Mouse (Mus musculus) hindbrain, postnatal 0 days (tissue): ENCODE measurements around the gene Hnrnpul1. TPM values are rescaled to one million over a fixed set of nuclear protein-coding genes. Genes with fewer than 3 reads are reported as not detected.

ENCODE experiments used
- ATAC-seq: fragments of 200-750 bp; cut with Nextera tagmentation; 2 replicates; pipeline ENCODE4 v1.8.0; 2017; ENCODE audit warnings: mild to moderate bottlenecking, moderate TSS enrichment, moderate library complexity
- DNase-seq: peaks from one replicate; pipeline ENCODE4 v3.0.0-alpha.2; 2015; ENCODE audit warnings: low spot score
- H3K27ac ChIP-seq: fragments of 300-500 bp; sonication (generic); 2 replicates; pipeline ENCODE4 v1.5.1; 2014; ENCODE audit warnings: mild to moderate bottlenecking
- H3K27me3 ChIP-seq: fragments of 300-500 bp; sonication (generic); 2 replicates; pipeline ENCODE4 v1.6.1; 2014; ENCODE audit warnings: low read length, mixed read lengths; ENCODE audit not compliant: insufficient read depth
- H3K36me3 ChIP-seq: fragments of 300-500 bp; sonication (generic); 2 replicates; pipeline ENCODE4 v1.6.1; 2014; ENCODE audit warnings: low read length, mixed read lengths; ENCODE audit not compliant: insufficient read depth
- H3K4me1 ChIP-seq: fragments of 300-500 bp; sonication (generic); 2 replicates; pipeline ENCODE4 v1.6.1; 2014; ENCODE audit warnings: antibody characterized with exemption, low read length, mixed read lengths; ENCODE audit not compliant: insufficient read depth
- H3K4me2 ChIP-seq: fragments of 300-500 bp; sonication (generic); 2 replicates; pipeline ENCODE4 v1.6.1; 2014; ENCODE audit warnings: low read depth, mild to moderate bottlenecking, low read length, moderate library complexity, mixed read lengths
- H3K4me3 ChIP-seq: fragments of 300-500 bp; sonication (generic); 2 replicates; pipeline ENCODE4 v1.5.1; 2014; ENCODE audit warnings: low read length
- H3K9ac ChIP-seq: fragments of 300-500 bp; sonication (generic); replicated peaks from 2 replicates; pipeline ENCODE4 v1.6.1; 2014; ENCODE audit warnings: mild to moderate bottlenecking, low read length, moderate library complexity, mixed read lengths
- H3K9me3 ChIP-seq: fragments of 300-500 bp; sonication (generic); 2 replicates; pipeline ENCODE4 v1.6.1; 2016; ENCODE audit warnings: low read length, mixed read lengths
- CTCF ChIP-seq: IDR thresholded peaks from 2 replicates; pipeline ENCODE4 v1.5.1; 2016; ENCODE audit warnings: antibody characterized with exemption, control low read depth, low read depth
- WGBS: fragments of 180-500 bp; shearing (Covaris S2); extraction: QIAGEN DNeasy Blood & Tissue Kit; methylation state at CpG from one replicate; pipeline ENCODE4 v1.1.7; 2014; 5-methylcytosine and 5-hydroxymethylcytosine counted together
- polyA plus RNA-seq: library from polyadenylated mRNA; unstranded; fragments of >200 nt; fragmentation: Nextera tagmentation; extraction: Ambion mirVana; gene quantifications from 2 replicates; pipeline ENCODE4 v1.2.1, GENCODE M21; 2015
- total RNA-seq: library from RNA; depleted of rRNA; stranded (reverse); fragments of >200 nt; gene quantifications from 2 replicates; pipeline ENCODE4 v1.2.3, GENCODE M21; 2014

Gene Hnrnpul1
- total and polyA plus RNA-seq, 2 experiments from 2014 or later, result 44.6 to 116 TPM

DNA sequence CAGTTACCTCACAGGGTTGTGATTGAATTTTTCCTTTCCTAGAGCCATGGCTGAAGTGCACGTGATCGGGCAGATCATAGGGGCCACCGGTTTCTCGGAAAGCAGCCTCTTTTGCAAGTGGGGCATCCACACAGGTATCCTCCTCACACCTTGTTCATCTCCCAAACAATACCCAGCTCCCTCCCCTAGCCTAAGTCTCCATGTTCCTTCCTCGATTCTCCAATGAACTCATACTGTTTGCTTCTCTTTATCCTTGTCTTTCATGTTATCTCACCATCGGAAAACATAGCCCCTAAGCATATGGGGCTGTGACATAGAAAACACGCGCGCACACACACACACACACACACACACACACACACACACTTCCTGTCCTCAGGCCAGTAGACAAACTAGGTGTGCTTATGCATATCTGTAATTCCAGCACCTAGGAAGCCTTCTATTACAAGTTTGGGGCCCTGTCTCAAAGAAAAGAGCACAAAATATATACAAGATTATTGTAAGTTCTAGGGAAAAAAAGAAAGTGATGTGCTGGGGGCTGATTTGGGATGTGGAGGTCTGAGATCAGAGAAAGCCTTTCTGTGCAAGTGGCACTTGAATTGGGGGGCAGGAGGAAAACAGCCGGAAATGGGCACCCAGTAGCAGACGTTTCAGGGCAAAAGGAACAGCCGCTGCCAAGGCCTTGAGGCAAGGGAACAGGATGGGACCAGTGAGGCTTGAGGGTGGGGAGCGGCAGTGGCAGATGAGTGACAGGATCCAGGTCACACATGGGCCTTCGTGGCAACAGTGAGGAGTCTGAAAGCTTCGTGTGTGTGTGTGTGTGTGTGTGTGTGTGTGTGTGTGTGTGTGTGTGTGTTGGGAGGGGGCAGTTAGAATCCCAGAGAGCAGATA is 73.0 kb downstream of the Hnrnpul1 start:
- WGBS, result 54% methylated on average over 15 of the region's 15 CpGs
- ATAC-seq, result no peak

DNA sequence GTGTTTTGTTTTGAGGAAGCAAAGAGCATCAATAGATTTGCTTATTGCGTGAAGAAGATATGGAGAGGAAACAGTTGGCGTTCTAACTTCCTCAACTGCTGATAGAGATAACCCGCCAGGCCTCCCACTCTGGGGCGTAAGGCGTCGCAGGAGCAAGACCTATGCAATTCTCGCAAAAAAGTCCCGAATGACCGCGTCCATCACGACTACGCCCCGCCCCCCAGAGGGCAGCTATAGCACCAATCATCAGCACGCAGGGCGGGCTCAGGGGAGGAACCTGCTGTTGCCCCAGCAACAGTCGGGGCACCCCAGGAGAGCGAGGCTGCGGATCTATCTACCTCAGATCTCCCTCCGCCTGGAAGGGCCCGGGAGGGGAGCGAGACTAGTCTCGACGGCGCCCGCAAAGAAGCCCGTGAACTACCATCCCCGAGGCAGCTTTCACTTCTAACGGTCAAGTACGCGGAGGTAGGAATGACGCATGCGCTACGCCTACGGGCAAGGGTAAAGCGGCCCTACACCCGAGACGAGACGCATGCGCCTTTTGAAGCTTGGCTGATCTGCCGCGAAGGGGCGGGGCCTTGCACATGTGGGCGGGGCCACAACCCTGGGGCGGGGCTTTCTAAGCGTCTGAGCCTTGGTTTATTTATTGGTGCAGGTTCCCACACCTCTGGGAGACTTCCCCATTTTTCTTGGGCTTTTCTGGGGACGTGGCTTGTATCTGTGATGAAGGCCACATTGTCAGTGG is 73.9 kb downstream of the Hnrnpul1 start, which contains the start of gene B9d2:
B9d2 (plus strand) TSS at position 267 of the 745 bp plus-strand sequence.
- under 1% methylated on average over 46 of the region's 46 CpGs for WGBS
- ATAC-seq, result peak; percentile 96

More for the DNA sequence above, 73.0 kb downstream of the Hnrnpul1 start:
- no peaks in the 10 kb centered on the region for H3K36me3 ChIP-seq
- H3K9me3 ChIP-seq, result no peaks in the 10 kb centered on the region
- H3K9ac ChIP-seq, result peak overlapping the region; percentile 68
- peak overlapping the region; percentile 57 for H3K4me3 ChIP-seq
- peaks cover 11% of the 10 kb centered on the region for H3K27me3 ChIP-seq
- H3K27ac ChIP-seq, result peak overlapping the region; percentile 94
- no peak for TF ChIP-seq CTCF
- peak overlapping the region; percentile 64 for H3K4me2 ChIP-seq
- DNase-seq, result no peak
- H3K4me1 ChIP-seq, result no peaks in the 10 kb centered on the region

DNA sequence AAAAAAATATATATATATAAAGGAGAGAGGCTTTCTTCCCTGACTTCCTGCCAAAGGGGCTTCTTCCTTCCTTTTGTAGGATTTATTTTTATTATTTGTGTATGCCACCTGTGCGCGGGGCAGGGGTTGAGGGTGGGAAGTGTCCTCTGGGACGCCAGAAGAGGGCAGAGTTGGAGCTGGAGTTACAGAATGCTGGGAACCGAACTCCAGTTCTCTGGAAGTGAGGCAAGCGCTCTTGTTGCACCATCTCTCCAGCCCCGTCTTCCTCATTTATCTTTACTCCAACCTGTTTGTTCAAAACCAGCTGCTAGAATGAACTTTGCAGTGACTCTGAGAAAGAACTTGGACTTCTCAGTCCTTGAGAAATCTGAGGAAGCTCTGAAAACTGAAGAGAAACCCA is 74.6 kb downstream of the Hnrnpul1 start:
- 0 out of 2 replicates have a peak, but pooled peaks have one; percentile 17 for TF ChIP-seq CTCF
- Histone ChIP-seq H3K4me1 (no peaks in the 10 kb centered on the region), H3K9me3 (no peaks in the 10 kb centered on the region), H3K9ac (peak overlapping the region; percentile 68; the same call in 1 of the 2 replicates), H3K27me3 (no peaks in the 10 kb centered on the region), H3K4me3 (peak overlapping the region; percentile 57), H3K4me2 (peak overlapping the region; percentile 64), H3K27ac (peak overlapping the region; percentile 94; the same call in 1 of the 2 replicates), H3K36me3 (no peaks in the 10 kb centered on the region)
- WGBS, result 5% methylated on average over 6 of the region's 6 CpGs
- DNase-seq (peak; percentile 9), ATAC-seq (no peak)

More for the DNA sequence above, 73.9 kb downstream of the Hnrnpul1 start, which contains the start of gene B9d2:
- Histone ChIP-seq H3K4me1 (no peaks in the 10 kb centered on the region), H3K4me3 (peak within 1 kb of the TSS; percentile 57), H3K4me2 (peak within 1 kb of the TSS; percentile 64), H3K27ac (peak within 1 kb of the TSS; percentile 94), H3K27me3 (peaks cover 2% of the 10 kb centered on the region; the same call in 1 of the 2 replicates), H3K9me3 (no peaks in the 10 kb centered on the region), H3K36me3 (no peaks in the 10 kb centered on the region), H3K9ac (peak within 1 kb of the TSS; percentile 68)
- TF ChIP-seq CTCF, result no peak; the same call in 1 of the 2 replicates
- peak; percentile 97 for DNase-seq

DNA sequence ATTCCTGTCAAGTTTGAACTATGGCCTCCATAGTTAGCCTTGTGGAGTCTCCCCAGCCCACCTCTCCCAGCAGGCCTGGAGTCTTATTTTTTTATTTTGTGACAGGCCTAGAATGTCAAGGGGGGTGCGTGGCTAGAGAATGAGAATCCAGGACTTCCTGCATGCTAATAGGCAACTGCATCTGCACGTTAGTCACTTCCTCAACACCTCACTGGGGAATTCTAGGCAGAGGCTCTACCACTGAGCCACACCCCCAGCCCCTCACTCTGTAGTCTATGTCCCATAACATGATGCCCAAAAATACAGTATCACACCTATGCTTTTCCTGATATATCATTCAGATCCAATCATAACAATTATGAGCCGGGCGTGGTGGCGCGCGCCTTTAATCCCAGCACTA is 77.5 kb downstream of the Hnrnpul1 start:
- Histone ChIP-seq H3K9ac (no peak overlapping the region), H3K4me3 (no peak overlapping the region), H3K36me3 (no peaks in the 10 kb centered on the region), H3K4me2 (0 out of 2 replicates have a peak overlapping the region, but pooled peaks have one; percentile 10), H3K4me1 (no peaks in the 10 kb centered on the region), H3K9me3 (no peaks in the 10 kb centered on the region), H3K27me3 (no peaks in the 10 kb centered on the region), H3K27ac (peak overlapping the region; percentile 54; the same call in 1 of the 2 replicates)
- no peak for DNase-seq
- no peak for ATAC-seq
- no peak for TF ChIP-seq CTCF
- WGBS, result 82% methylated on average over 7 of the region's 7 CpGs

DNA sequence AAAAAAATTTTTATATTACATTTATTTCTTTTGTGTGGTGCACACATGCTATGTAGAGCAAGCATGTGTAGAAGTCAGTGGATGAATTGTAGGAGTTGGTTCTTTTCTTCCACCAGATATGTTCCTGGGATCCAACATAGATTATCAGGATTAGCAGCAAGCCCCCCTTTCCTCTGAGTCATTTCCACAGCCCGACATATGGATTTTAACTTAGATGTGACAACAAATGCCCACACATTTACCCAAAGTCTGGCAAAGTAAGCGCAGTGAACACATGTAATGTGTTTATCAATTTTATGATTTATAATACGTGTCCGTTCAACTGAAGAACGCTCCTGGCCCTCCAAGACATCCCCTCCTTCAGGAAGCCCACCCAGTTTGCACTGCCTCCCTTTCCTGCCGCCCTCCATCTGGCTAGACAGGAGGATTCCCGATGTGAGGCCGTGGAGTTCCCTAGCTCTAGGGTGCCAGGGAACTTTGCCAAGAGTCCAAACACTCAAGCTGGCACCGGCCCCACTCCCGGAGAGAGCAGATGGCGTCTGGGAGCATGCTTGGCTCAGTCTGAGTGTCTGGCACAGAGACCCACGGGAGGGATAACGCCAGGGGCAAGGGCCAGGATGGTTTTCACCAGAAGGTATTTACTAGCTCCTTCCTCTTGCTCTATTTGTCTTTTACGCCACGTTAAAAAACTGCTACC is 78.3 kb downstream of the Hnrnpul1 start:
- DNase-seq (peak; percentile 94), ATAC-seq (peak; percentile 8; the same call in 1 of the 2 replicates)

DNA sequence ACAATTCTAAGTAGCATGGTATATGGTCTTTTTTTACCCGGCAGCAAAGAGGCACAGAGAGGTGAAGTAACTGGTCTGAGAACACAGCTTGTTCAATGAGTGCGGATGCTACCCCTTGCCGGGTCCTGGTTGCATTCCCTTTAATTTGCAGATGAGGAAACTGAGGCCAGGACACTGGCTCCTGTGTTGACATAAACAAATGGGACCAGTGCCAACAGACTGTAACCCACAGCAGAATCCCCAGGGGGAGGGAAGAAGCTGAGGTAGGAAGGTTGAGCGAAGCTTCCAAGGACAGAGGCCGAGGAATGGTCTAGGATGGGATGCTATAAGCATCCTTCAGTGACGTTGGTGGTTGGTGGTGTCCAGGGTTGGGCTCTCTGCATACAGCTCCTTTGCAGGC is 79.2 kb downstream of the Hnrnpul1 start:
- 0 out of 2 replicates have a peak, but pooled peaks have one; percentile 8 for ATAC-seq
- H3K27ac ChIP-seq, result no peak overlapping the region

More for the DNA sequence above, 78.3 kb downstream of the Hnrnpul1 start:
- Histone ChIP-seq H3K27ac (peak overlapping the region; percentile 54; the same call in 1 of the 2 replicates), H3K9ac (no peak overlapping the region), H3K4me1 (no peaks in the 10 kb centered on the region), H3K4me2 (peak overlapping the region; percentile 10; the same call in 1 of the 2 replicates), H3K27me3 (no peaks in the 10 kb centered on the region), H3K4me3 (no peak overlapping the region), H3K36me3 (no peaks in the 10 kb centered on the region), H3K9me3 (no peaks in the 10 kb centered on the region)
- WGBS, result 27% methylated on average over 15 of the region's 15 CpGs
- TF ChIP-seq CTCF, result no peak

More for the DNA sequence above, 79.2 kb downstream of the Hnrnpul1 start:
- Histone ChIP-seq H3K4me1 (no peaks in the 10 kb centered on the region), H3K9ac (0 out of 2 replicates have a peak overlapping the region, but pooled peaks have one; percentile 72), H3K27me3 (no peaks in the 10 kb centered on the region), H3K9me3 (no peaks in the 10 kb centered on the region), H3K36me3 (no peaks in the 10 kb centered on the region), H3K4me3 (peak overlapping the region; percentile 51), H3K4me2 (peak overlapping the region; percentile 68)
- no peak for TF ChIP-seq CTCF
- WGBS, result 34% methylated on average over 6 of the region's 6 CpGs
- no peak for DNase-seq
